Mouse (Mus musculus) bone marrow, adult 2 months (tissue): ENCODE measurements around the gene Pim1.

Experiments used
- CTCF ChIP-seq: fragments of 200-500 bp; IDR thresholded peaks from 2 replicates; pipeline ENCODE4 v1.5.1; 2011; ENCODE audit warnings: low read length, control low read depth; ENCODE audit not compliant: control insufficient read depth, insufficient read depth
- POLR2A ChIP-seq: fragments of 200-500 bp; IDR thresholded peaks from 2 replicates; pipeline ENCODE4 v1.6.1; 2011; ENCODE audit warnings: low read depth, mild to moderate bottlenecking, control low read depth, low read length, borderline replicate concordance; ENCODE audit not compliant: control insufficient read depth

GRCm38 (mm10) chr17:29531278-29531677, 40.7 kb downstream of the Pim1 start:
- TF ChIP-seq POLR2A = no peak
- peak; percentile 31; the same call in 1 of the 2 replicates for TF ChIP-seq CTCF
